Mouse (Mus musculus) neutrophil, adult 5-6 weeks (primary cell): ENCODE data around the gene Egr2. TPM values are rescaled to one million over a fixed set of nuclear protein-coding genes. Genes with fewer than 3 reads are reported as not detected.
A peak's percentile ranks its signal among the peaks of the same experiment; 100 is the strongest.

Experiments
- ATAC-seq: fragments of 151-379, 151-347 bp; 2 replicates; pipeline ENCODE4 v1.8.0; 2017; ENCODE audit warnings: mild to moderate bottlenecking, moderate TSS enrichment; ENCODE audit not compliant: insufficient number of reproducible peaks, poor library complexity, low FRiP score, severe bottlenecking; ENCODE audit errors: extremely low read depth
- total RNA-seq: library from RNA; stranded (forward); fragments of 200-1000 nt; gene quantifications from 2 replicates; pipeline ENCODE4 v1.2.3, GENCODE M21; 2017

Egr2 gene
- total RNA-seq, 1 experiment from 2014 or later: 2.6 TPM

DNA sequence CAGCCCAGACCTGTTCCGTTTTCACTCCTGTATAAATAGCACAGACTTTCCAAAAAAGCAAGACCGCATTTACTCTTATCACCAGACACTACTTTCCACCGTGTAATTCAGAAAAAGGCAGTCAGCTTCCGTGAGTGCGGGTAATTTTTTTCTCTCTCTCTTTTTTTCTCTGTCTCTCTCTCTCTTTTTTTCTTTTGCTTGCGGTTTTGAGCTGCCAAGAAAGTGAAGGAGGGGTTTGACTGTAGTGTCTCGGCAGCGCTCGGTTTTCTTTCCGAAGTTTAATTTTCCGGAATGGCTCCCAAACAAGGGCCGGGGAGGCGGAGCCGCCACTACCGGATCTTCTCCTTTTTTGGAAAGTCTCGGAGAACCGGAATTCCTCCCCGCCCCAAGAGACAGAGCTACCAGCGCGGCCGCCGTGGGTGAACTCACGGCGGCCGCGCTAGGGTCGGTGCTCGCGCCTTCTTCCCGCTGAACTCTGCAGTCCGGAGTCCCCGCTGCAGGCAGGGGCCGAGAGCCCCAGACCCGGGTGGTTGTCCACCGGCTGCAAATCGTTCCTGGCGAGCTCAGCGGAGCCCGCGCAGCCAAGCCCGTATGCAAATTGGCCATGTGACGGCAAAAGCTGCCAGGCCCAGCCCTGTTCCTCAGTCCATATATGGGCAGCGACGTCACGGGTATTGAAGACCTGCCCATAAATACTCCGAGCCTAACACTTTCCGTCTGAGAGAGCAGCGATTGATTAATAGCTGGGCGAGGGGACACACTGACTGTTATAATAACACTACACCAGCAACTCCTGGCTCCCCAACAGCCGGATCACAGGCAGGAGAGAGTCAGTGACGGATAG, 2.1 kb downstream of the Egr2 start:
- ATAC-seq: peak; percentile 75

DNA sequence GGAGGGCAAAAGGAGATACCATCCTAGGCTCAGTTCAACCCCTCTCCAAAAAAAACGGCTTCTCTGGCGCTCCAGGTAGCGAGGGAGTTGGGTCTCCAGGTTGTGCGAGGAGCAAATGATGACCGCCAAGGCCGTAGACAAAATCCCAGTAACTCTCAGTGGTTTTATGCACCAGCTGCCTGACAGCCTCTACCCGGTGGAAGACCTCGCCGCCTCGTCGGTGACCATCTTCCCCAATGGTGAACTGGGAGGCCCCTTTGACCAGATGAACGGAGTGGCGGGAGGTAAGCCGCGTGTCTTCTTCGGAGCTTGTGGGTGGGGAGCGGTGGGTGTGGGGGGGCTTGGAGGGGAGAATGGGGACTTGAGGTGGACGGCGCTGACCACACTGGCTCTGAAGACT, 2.8 kb downstream of the Egr2 start:
- ATAC-seq: no peak

DNA sequence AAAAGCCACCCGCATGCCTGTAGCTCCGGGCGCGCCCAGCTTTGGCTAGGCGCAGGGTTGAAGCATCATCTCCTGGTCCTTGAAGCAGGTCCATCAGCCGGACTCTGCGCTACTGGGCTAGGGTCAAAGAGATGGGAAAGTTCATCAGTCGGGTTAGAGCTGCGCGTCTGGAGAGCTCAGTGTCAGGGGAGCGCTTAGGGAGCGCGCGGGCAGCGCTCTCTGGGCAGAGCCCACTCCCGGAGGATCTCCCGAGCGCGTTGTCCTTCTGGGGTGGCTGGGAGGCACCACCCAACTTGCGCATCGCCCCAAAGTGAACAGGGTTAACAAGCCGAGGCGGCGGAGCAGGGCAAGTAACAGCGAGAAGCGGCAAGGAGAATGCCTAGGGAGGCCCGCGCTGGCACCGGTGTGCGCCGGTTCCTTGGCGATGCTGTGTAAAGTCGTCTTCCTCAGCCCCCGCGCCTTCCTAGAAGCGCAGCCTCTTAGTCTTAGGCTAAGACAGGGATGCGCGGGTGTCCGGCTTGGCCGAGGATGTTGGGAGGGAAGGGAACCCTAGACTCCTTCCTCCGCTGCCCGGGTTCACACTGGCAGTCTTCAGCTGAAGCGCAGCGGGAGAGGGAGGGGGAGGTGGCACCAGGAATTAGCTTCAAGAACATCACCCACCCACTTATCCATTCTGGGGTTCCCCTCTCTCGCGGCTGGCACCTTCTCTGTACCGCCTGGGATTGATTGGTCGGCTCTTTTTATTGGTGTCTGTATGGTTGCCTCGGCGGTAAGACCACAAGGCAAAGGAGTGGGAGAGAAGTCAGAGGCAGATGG, 3.5 kb downstream of the Egr2 start:
- no peak for ATAC-seq

DNA sequence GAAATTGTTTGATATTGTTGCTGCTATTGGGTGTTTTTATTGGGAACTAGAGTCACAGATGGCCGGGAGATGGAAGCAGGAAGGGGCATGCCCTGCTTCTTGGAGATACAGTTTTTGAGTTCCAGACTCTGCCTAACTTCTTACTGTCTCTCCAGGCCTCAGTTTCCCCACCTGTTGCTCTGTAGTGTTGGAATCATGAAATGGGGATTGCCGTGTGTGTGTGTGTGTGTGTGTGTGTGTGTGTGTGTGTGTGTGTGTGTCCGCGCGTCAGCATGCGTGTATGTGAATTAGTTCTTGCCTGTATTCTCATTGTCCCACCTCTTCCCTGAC, 4.1 kb downstream of the Egr2 start:
- ATAC-seq: no peak

DNA sequence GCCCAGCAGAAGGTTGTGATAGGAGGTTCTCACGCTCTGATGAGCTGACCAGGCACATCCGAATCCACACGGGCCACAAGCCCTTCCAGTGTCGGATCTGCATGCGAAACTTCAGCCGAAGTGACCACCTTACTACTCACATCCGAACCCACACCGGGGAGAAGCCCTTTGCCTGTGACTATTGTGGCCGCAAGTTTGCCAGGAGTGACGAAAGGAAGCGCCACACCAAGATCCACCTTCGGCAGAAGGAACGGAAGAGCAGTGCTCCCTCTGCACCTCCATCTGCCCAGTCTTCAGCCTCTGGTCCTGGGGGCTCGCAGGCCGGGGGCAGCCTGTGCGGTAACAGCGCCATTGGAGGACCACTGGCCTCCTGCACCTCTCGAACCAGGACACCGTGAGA, 5.3 kb downstream of the Egr2 start:
- no peak for ATAC-seq

DNA sequence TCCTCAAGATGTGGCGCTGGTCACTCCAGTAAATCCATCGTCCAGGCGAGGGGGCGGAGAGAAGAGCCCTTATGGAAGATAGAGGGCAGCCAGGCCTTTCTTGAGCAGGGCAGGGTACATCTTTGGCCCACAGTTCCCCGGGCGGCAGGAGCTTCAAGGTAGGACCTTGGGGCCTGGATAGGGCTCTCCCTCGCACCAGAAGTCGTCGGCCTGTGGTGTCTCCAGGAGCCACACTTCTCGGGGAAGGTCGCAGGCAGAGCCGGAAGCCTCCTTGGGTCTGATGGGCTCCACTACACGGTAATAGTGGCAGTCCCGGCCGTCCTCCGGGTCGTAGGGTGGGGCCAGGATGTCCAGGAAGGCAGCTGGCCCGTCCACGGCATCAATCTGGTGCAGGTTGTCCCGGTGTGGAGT, 12.6 kb downstream of the Egr2 start:
- no peak for ATAC-seq

DNA sequence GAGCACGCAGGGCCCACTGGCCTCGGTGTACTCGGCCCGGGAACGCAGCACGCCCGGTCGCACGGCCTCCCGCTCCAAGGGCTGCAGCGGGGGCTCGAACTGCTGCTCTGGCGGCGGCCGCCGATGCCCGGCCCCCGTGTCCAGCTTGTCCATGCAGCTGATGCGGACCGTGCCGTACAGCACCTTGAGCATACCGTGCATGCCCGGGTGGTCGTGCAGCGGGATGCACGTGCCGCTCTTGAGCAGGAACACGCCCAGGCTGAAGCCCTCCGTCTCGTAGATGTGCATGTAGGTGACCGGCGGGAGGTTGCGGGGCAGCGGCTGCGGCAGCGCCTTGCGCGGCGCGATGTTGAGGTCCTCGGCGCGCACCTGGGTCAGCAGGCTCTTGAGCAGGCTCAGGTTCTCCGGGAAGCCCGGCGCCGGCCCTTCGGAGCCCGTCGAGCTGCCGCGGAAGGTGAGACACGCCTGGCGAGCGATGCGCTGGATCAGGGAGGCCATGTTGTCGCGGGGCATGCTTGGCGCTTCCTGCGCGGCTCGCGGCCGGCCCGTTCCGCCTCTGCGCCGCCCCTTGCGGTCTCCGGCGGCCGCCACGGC, 13.1 kb downstream of the Egr2 start:
- ATAC-seq: peak; percentile 15; the same call in 1 of the 2 replicates

DNA sequence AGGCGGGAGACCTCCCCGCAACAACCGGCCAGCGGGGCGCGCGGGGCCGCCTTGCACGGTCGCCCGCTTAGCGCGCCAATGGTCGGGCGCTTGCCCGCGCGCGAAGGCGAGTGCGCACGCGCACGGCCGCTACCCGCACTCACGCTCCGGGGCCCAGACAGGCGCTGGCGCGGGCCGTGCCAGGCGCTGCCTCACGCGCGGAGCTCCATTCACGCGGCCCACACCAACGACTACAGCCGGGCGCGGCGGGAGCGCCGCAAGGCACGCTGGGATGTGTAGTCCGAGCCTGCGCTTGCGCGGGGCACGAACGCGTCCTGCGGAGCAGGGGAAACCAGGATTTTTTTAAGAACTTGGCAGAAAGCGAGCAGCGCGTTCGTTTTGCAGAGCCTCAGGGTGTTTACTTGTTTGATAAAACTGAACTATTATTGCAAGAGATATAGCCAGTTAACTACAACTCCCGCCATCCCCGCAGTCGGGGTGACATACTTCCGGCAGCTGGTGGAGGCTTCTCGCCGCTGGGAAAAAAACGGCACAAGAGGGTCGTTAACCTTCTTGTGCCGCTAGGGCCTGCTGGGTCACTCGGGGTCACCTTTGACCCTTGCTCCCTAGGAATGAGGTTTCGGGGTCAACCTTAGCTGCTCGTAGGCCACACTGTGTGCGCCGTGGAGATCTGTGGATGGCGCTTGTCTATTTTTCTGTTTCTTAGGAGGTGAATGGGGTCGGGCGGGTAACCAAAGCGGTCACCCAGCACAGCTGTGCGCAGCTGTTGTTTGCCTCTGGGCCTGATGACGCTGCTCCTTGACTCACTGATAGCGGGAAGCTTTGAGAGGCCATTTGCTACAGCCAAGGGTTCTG, 13.8 kb downstream of the Egr2 start, which contains the start of gene Ado:
TSS of gene Ado (minus strand) at position 79 of the 855 bp plus-strand sequence.
- peak; percentile 74 for ATAC-seq

DNA sequence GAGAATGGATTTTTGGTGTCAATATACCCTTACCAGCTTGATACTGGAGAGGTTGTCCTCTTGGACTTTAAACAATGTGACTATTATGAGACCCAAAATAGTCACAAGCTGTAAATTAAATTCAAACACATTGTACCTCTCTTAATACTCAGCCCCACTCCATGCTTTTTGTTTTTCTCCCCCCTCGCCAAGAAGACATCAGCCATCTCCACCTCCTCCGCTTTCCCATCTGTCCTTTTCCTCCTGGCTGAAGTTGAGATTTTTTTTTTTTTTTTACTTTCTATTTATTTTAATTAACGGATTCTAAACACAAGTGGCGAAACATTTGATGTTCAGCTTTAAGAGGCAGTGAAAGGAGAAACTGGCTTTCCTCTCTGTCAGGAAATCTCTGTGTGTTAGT, 22.8 kb downstream of the Egr2 start:
- no peak for ATAC-seq

DNA sequence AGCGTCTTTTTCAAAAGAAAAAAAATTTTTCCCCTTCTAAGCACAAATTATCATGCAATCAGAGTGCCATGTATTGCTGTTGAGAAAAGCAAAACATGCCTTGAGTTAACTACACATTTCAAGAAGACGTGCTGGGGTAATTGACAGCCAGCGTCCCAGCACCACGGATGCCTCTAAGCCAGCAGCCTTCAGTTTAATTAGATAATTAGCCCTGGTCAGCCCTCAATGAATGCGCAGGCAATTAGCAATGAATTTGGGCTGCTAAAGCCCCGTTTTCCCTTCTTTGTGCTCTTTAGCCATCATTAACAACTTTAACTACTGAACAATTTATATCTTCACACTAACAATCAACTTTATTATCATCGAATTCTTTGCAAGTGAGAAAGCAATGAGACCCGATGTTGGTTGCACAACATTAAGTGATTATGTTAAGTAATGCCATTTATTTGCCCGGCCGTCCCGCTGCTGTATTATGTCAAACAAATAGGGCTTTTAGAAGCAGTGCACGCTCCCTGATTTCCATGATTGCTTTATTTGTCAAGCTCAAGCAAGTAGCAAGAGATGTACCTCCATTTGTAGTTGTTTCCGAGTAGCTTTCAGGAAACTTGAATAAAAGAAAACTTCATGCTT, 24.6 kb downstream of the Egr2 start:
- ATAC-seq: no peak

DNA sequence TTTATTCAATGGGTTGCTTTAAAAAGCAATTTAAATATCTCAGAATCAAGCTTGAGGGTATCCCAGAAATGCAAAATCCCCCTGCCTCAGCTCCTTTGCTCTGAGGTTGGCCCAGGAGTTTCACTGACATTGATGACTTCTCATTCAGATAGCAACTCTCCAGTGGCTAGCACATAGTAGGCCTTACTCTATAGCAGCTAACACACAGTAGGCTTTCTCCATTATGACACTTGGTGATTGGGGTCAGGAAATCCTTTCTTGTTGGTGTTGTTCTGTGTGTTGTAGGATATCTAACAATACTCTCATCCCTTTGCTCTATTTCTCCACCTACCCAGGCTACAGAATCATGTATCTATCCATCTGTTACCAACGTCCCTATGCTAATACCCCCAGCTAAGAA, 25.9 kb downstream of the Egr2 start:
- no peak for ATAC-seq

DNA sequence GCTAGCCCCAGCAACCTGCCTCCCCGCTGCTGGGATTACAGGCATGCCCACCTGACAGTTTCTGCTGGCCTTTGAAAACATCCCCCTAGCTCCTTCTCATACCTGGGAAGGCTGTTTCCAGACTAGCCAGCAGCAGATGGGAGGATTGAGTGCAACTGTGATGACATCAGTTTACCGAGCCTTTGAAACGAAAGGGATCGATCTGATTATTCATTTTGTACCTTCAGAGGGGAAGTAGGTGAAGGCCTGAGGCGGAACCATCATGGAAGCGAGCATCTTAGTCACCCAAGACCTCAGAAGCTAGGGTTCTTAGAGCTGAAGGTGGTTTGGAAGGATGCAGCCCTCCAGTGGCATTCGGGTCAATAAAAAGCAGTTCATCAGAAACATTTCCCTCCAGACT, 29.2 kb downstream of the Egr2 start:
- ATAC-seq: no peak

DNA sequence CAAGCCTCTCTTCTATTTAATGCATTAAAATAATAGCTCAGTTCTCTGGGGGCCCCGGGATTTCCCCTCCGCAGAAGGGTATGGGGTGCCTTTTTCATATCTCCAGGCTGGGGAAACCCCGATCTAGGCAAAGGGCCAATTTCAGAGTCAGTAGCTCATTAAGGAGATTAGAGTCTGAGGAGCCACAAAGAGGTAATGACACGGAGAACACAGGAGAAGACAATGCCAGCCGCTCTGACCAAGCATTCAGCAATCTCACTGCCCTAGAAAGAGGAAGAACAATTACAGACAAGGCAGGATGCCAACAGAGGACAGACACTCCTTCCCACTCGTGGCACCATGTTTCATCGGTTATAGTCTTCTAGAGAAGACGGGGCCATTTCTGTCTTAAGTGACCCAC, 30.8 kb downstream of the Egr2 start:
- peak; percentile 67; the same call in 1 of the 2 replicates for ATAC-seq

DNA sequence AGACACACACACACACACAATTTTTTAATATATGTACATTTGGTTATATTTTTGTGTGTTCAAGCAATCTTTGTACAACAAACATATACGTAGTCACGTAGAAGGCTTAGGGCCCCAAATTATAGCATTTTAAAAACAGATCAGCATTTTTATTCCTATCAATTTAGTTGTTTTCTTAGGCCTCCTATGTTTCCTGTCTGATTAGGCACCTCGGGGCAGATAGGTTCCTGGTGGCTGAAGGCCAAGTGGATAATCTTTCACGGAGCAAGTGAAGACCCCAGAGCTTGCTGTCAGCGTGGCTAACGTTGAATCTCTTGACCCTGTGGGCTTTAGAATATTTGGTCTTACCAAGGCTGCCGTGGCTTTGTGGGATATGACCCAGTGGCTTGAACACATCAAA, 34.3 kb downstream of the Egr2 start:
- no peak for ATAC-seq

DNA sequence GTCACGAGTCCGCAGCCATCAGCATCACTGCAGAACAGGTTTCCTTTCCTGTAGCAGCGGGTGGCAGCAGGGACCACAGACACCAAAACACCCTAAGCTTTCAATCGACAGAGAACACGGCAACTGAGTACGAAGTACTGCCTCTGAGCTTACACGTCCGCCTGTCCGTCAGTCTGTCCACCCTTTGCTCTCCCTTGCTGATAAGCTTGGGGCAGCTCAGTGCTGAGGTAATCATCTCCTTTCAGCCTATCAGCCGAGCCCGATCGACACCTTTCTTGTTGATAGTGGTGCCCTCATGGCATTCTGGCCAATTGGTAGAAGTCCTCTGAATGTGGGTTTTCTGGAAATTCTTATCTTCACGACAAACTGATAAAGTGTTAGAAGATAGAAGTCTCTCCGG, 36.2 kb downstream of the Egr2 start:
- ATAC-seq: no peak

DNA sequence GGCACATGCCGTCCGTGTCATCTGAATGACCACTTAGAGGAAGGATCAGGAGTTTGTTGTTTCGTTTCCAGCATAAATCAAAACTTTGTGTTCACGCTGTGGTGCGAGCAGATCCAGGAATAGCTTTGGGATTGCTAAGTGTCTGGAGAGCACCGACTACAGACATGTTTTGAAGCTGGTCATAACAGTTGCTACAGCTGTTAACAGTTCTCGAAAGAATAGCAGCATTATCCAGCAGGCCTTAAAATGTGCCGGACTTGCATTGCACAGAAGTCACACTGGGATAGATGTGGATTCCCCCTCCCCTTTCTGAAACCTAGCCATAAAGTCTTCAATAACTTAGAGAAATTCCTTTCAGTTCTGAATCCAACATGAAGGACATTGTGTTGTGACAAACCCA, 38.0 kb downstream of the Egr2 start:
- no peak for ATAC-seq

DNA sequence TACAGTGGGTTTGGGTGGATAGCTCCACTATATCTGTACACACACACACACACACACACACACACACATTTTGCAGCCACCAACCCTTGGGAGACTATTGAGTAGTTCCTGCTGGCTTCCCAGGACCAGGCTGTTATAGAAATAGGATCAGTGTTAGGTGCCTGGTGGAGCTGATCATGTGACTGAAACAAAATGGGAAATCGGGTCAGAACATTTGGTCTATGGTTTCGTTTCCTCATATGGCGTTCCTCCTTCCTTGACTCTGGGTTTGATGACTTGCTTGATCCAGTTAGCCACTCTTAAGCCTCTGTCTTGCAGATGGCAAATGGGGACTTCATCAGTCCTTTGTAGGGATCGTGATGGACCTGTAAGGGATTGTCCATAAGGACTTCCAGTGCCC, 44.6 kb downstream of the Egr2 start:
- no peak for ATAC-seq

DNA sequence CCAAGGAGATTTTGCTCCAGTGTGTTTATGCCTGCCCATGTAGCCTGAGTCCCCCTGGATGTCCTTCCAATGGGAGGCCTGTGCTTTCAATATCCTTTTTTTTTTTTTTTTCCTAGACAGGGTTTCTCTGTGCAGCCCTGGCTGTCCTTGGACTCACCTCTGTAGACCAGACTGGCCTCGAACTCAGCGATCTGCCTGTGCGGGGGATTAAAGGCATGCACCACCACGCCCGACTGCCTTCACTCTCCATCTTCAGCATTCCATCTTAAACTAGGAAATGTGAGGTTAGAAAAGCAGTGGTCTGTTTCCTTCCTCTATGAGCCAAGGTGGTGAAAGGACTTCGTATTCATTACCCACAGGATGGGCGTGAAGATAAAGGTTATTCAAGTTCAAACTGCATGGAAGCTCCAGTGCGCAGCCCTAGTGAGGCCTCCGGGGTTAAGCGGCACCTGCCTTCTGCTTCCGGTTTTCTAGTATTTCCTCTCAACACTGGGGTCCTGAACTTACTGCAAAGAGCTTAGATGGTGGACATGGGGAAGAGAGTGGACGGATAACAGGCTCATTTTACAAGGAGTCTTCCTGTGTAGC, 46.5 kb downstream of the Egr2 start:
- peak; percentile 55; the same call in 1 of the 2 replicates for ATAC-seq
